Mouse (Mus musculus): ENCODE measurements around the gene Gm6899. TPM values are rescaled to one million over a fixed set of nuclear protein-coding genes. Genes with fewer than 3 reads are reported as not detected.

Gene Gm6899
- total and polyA plus RNA-seq, 2 experiments from 2014 or later: not detected

- 74% methylated on average over 8 of the region's 8 CpGs for WGBS
- Histone ChIP-seq H3K4me3 (ENCODE audit: low read length) (no peak overlapping the region), H3K9me3 (ENCODE audit: low read length) (no peaks in the 10 kb centered on the region; the same call in 1 of the 2 replicates), H3K27me3 (ENCODE audit: insufficient read depth, low read length) (no peaks in the 10 kb centered on the region), H3K36me3 (ENCODE audit: insufficient read depth, low read length) (no peaks in the 10 kb centered on the region), H3K9ac (replicated peaks; ENCODE audit: low read length) (no peak overlapping the region), H3K27ac (no peak overlapping the region), H3K4me2 (ENCODE audit: low read depth, low read length) (no peak overlapping the region), H3K4me1 (ENCODE audit: insufficient read depth, low read length) (no peaks in the 10 kb centered on the region)
- ATAC-seq (no peak), DNase-seq (ENCODE audit: low spot score) (no peak)
- no peak for TF ChIP-seq CTCF (IDR thresholded peaks at IDR 0.05; ENCODE audit: low read depth)
Measured at GRCm38 (mm10) chr11:26640314-26640785, 47.3 kb downstream of the Gm6899 start.

- no peaks in the 10 kb centered on the region for H3K36me3 ChIP-seq (ENCODE audit: insufficient read depth, low read length)
- 97% methylated on average over 1 of the region's 1 CpGs for WGBS
- TF ChIP-seq CTCF (IDR thresholded peaks at IDR 0.05; ENCODE audit: low read depth): no peak
- no peak overlapping the region for H3K4me2 ChIP-seq (ENCODE audit: low read depth, low read length)
- no peaks in the 10 kb centered on the region for H3K27me3 ChIP-seq (ENCODE audit: insufficient read depth, low read length)
- DNase-seq (ENCODE audit: low spot score) (no peak), ATAC-seq (no peak)
- H3K9ac ChIP-seq (replicated peaks; ENCODE audit: low read length): no peak overlapping the region
- H3K4me1 ChIP-seq (ENCODE audit: insufficient read depth, low read length): no peaks in the 10 kb centered on the region
- H3K27ac ChIP-seq: no peak overlapping the region
- H3K9me3 ChIP-seq (ENCODE audit: low read length): no peaks in the 10 kb centered on the region; the same call in 1 of the 2 replicates
- no peak overlapping the region for H3K4me3 ChIP-seq (ENCODE audit: low read length)
Measured at GRCm38 (mm10) chr11:26642141-26642540, 49.1 kb downstream of the Gm6899 start.

Other genes with a start within 250 kb of the Gm6899 start
- gene Fancl, start 207.1 kb upstream of the Gm6899 start, total RNA-seq (2014; rRNA removed): 5.7 and 6.3 TPM in 2 replicates
- 15.9 and 16.3 TPM in 2 replicates for gene Fancl, start 207.1 kb upstream of the Gm6899 start, polyA plus RNA-seq (2015; fragmentation: Nextera tagmentation; extraction: Ambion mirVana)
- 0.25 and 0.58 TPM in 2 replicates for gene Vrk2, start 758 bp downstream of the Gm6899 start, total RNA-seq (2014; rRNA removed)
- gene Vrk2, start 758 bp downstream of the Gm6899 start, polyA plus RNA-seq (2015; fragmentation: Nextera tagmentation; extraction: Ambion mirVana): 2.9 and 3.4 TPM in 2 replicates